Mouse (Mus musculus) yolk sac, embryonic 10.5 days (tissue): Measurements from ENCODE around the gene Efna5.

Experiments used
- DNase-seq: peaks from one replicate; pipeline ENCODE4 v3.0.0-alpha.2; 2017; ENCODE audit warnings: low spot score

Gene Efna5

GRCm38 (mm10) chr17:62787855-62788254 is 93.3 kb downstream of the Efna5 start:
- DNase-seq = no peak

- DNase-seq = no peak
Observed at GRCm38 (mm10) chr17:62786602-62786907, 94.6 kb downstream of the Efna5 start.

GRCm38 (mm10) chr17:62785781-62786601 is 95.1 kb downstream of the Efna5 start:
- DNase-seq = no peak

- DNase-seq = no peak
Observed at GRCm38 (mm10) chr17:62784274-62785171, 96.6 kb downstream of the Efna5 start.

GRCm38 (mm10) chr17:62783524-62784273 is 97.4 kb downstream of the Efna5 start:
- peak; percentile 55 for DNase-seq

GRCm38 (mm10) chr17:62782826-62783404 is 98.2 kb downstream of the Efna5 start:
- no peak for DNase-seq

- no peak for DNase-seq
Observed at GRCm38 (mm10) chr17:62781120-62781519, 100.0 kb downstream of the Efna5 start.

GRCm38 (mm10) chr17:62777858-62778564 is 103.1 kb downstream of the Efna5 start:
- peak; percentile 13 for DNase-seq

- no peak for DNase-seq
Observed at GRCm38 (mm10) chr17:62776710-62777109, 104.4 kb downstream of the Efna5 start.

GRCm38 (mm10) chr17:62775976-62776375 is 105.1 kb downstream of the Efna5 start:
- peak; percentile 15 for DNase-seq

- DNase-seq = no peak
Observed at GRCm38 (mm10) chr17:62775401-62775800, 105.7 kb downstream of the Efna5 start.

- no peak for DNase-seq
Observed at GRCm38 (mm10) chr17:62774749-62775148, 106.4 kb downstream of the Efna5 start.

GRCm38 (mm10) chr17:62766705-62767104 is 114.4 kb downstream of the Efna5 start:
- DNase-seq = no peak

- no peak for DNase-seq
Observed at GRCm38 (mm10) chr17:62765165-62765564, 116.0 kb downstream of the Efna5 start.

GRCm38 (mm10) chr17:62756951-62757350 is 124.2 kb downstream of the Efna5 start:
- DNase-seq = no peak

GRCm38 (mm10) chr17:62755635-62756034 is 125.5 kb downstream of the Efna5 start:
- no peak for DNase-seq

GRCm38 (mm10) chr17:62754638-62755037 is 126.5 kb downstream of the Efna5 start:
- no peak for DNase-seq

GRCm38 (mm10) chr17:62752381-62752889 is 128.7 kb downstream of the Efna5 start:
- DNase-seq = no peak

- no peak for DNase-seq
Observed at GRCm38 (mm10) chr17:62750647-62751046, 130.5 kb downstream of the Efna5 start.

- DNase-seq = peak; percentile 33
Observed at GRCm38 (mm10) chr17:62748803-62749619, 132.1 kb downstream of the Efna5 start.
